Mouse (Mus musculus) liver, embryonic 14.5 days (tissue): ENCODE data around the gene Tpd52l2. TPM values are rescaled to one million over a fixed set of nuclear protein-coding genes. Genes with fewer than 3 reads are reported as not detected.
A peak's percentile ranks its signal among the peaks of the same experiment; 100 is the strongest.

ENCODE experiments used
- ATAC-seq: fragments of 200-750 bp; cut with Nextera tagmentation; 2 replicates; pipeline ENCODE4 v1.8.0; 2017; ENCODE audit warnings: moderate number of reproducible peaks, mild to moderate bottlenecking, moderate library complexity; ENCODE audit not compliant: insufficient read depth
- DNase-seq, 3 experiments: peaks; one replicate each; pipeline ENCODE4 v3.0.0-alpha.2; 2012 to 2013; ENCODE audit warnings: low read depth in 3 of 3, low spot score in 3 of 3
- H3K27ac ChIP-seq: fragments of 300-500 bp; sonication (generic); 2 replicates; pipeline ENCODE4 v1.5.1; 2014; ENCODE audit warnings: moderate library complexity, mild to moderate bottlenecking, control low read depth, inconsistent platforms
- H3K27me3 ChIP-seq: fragments of 300-500 bp; sonication (generic); 2 replicates; pipeline ENCODE4 v1.6.1; 2014; ENCODE audit warnings: mild to moderate bottlenecking, low read length, moderate library complexity; ENCODE audit not compliant: control insufficient read depth, insufficient read depth
- H3K36me3 ChIP-seq: fragments of 300-500 bp; sonication (generic); replicated peaks from 2 replicates; pipeline ENCODE4 v1.6.1; 2014; ENCODE audit warnings: low read depth; ENCODE audit not compliant: control insufficient read depth, insufficient read depth
- H3K4me1 ChIP-seq, 2 experiments: fragments of 200-500 bp in 1 of 2; fragments of 300-500 bp in 1 of 2; sonication (generic) in 1 of 2; replicated peaks; 2 replicates each; pipeline ENCODE4 v1.6.1; 2012 to 2014; ENCODE audit warnings: antibody characterized with exemption in 1 of 2, inconsistent platforms in 1 of 2, low read length in 1 of 2; ENCODE audit not compliant: control insufficient read depth in 2 of 2, insufficient read depth in 2 of 2
- H3K4me2 ChIP-seq: fragments of 300-500 bp; sonication (generic); 2 replicates; pipeline ENCODE4 v1.6.1; 2014; ENCODE audit warnings: low read depth, mild to moderate bottlenecking, control low read depth, moderate library complexity
- H3K4me3 ChIP-seq, 2 experiments: fragments of 200-500 bp in 1 of 2; fragments of 300-500 bp in 1 of 2; sonication (generic) in 1 of 2; 2 replicates each; pipeline ENCODE4 v1.5.1; 2012 to 2014; ENCODE audit warnings: low read depth in 2 of 2, low read length in 2 of 2, mild to moderate bottlenecking in 2 of 2, control low read depth in 1 of 2, inconsistent platforms in 1 of 2, moderate library complexity in 1 of 2; ENCODE audit not compliant: insufficient read depth in 1 of 2
- H3K9ac ChIP-seq: fragments of 300-500 bp; sonication (generic); replicated peaks from 2 replicates; pipeline ENCODE4 v1.6.1; 2014; ENCODE audit warnings: mild to moderate bottlenecking, control low read depth, moderate library complexity
- H3K9me3 ChIP-seq: fragments of 300-500 bp; sonication (generic); 2 replicates; pipeline ENCODE4 v1.6.1; 2016; ENCODE audit warnings: low read length, mixed read lengths; ENCODE audit not compliant: control insufficient read depth
- CTCF ChIP-seq: IDR thresholded peaks from 2 replicates; pipeline ENCODE4 v1.5.1; 2016; ENCODE audit warnings: antibody characterized with exemption, low read depth, control low read depth
- EP300 ChIP-seq: IDR thresholded peaks from 2 replicates; pipeline ENCODE4 v1.6.1; 2016; ENCODE audit warnings: antibody characterized with exemption, low read depth
- WGBS: fragments of 180-500 bp; shearing (Covaris S2); extraction: QIAGEN DNeasy Blood & Tissue Kit; methylation state at CpG from one replicate; pipeline ENCODE4 v1.1.7; 2014; ENCODE audit not compliant: insufficient replicate concordance; 5-methylcytosine and 5-hydroxymethylcytosine counted together
- polyA plus RNA-seq, 2 experiments: library from polyadenylated mRNA; depleted of rRNA in 1 of 2; stranded (reverse) in 1 of 2; unstranded in 1 of 2; fragments of >200 nt; fragmentation: Nextera tagmentation in 1 of 2; extraction: Ambion mirVana in 1 of 2; gene quantifications; 2 replicates each; pipeline versions ENCODE4 v1.2.1 to v1.2.3; 2012 to 2014

The Tpd52l2 gene
- polyA plus RNA-seq, 2 experiments, result 36.1 to 78.3 TPM

DNA sequence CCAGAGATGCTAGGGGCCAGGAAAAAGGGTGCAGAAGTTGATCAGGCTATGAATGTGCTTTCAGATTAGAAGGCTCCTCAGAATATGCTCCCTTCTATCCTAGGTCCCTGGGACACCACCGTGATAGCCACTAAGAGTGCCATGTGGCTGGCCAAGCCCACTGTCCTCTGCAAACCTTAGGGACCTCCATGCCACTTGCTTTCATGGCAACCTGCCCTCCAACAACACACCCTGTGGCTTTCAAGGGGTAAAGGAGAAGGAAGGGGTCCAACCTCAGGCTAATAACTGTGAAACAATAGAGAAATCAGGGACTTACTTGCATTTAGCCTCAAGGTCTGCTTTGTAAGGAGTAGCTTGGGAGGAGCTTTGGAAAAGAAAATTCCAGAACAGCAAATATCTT is 34.3 kb upstream of the Tpd52l2 start:
- Histone ChIP-seq H3K4me2 (peak overlapping the region; percentile 9; the same call in 1 of the 2 replicates), H3K36me3 (no peaks in the 10 kb centered on the region), H3K4me1 (peaks cover 34 to 36% of the 10 kb centered on the region in 2 experiments), H3K4me3 (no peak overlapping the region), H3K9me3 (no peaks in the 10 kb centered on the region), H3K27ac (no peak overlapping the region), H3K27me3 (peaks cover 6% of the 10 kb centered on the region; the same call in 1 of the 2 replicates), H3K9ac (peak overlapping the region; percentile 31; the same call in 1 of the 2 replicates)
- no peak for TF ChIP-seq EP300
- TF ChIP-seq CTCF, result no peak
- DNase-seq (no peak), ATAC-seq (no peak)
- WGBS, result 69% methylated on average over 1 of the region's 1 CpGs

DNA sequence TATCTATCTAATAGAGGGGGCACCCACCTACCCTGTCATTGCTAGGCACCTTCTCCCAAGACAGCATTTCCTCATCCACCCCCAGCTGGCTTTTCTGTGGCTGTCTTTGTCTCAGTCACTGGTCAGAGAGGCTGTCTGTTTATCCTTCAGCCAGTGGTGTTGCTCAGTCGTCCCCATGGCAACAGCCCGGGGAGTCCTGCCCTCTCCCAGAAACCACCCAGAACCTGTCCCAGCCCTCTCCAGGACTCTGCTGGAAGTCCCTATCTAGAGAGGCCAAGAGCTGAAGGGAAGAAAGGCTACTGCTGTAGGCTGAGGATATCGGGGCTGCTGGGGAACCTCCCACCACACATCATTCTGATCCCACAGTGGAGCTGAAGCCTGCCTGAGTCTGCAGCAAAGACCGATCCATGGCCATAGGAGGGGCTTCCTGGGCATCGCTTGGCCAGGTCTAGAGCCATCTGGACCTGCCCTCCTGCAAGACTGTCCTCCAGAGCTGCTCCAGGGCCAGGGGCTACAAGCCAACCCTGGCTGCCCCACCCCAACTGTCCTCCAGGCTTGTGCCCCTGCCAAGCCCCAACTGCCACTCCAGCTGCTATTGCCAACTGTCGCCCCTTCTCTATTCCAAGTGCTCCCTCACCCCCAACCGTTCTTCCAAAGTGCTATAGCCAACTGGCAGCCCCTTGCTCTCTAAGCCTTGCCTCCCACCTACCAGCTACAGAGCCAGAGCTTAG is 33.8 kb upstream of the Tpd52l2 start:
- Histone ChIP-seq H3K9me3 (no peaks in the 10 kb centered on the region), H3K4me2 (peak overlapping the region; percentile 9; the same call in 1 of the 2 replicates), H3K36me3 (no peaks in the 10 kb centered on the region), H3K9ac (peak overlapping the region; percentile 31; the same call in 1 of the 2 replicates), H3K4me3 (no peak overlapping the region), H3K4me1 (peaks cover 29 to 32% of the 10 kb centered on the region in 2 experiments), H3K27ac (no peak overlapping the region), H3K27me3 (peaks cover 2% of the 10 kb centered on the region; the same call in 1 of the 2 replicates)
- peak; percentile 25; the same call in 1 of the 2 replicates for TF ChIP-seq EP300
- TF ChIP-seq CTCF, result no peak
- DNase-seq (peak; percentile 63 to 73 (median 64)), ATAC-seq (peak; percentile 12)
- 27% methylated on average over 7 of the region's 7 CpGs for WGBS

DNA sequence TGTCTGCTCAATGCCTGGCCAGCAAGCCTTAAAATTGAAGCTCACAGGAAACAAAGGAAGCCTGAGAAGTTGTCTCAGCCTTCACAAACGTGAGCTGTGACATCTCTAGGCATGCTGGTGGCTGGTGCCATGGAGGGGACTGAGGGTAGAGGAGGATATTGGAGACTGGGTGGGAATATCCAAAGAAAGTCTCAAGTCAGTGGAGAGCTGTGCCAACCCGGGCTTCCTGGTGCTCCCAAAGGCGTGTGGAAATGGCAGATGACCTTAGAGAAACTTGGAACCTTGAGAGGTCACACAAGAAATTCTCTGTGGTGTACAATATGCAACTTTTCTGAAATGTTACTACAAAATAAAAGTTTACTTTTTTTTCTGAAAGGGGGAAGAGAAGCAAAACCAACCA is 31.5 kb upstream of the Tpd52l2 start:
- DNase-seq, result no peak
- Histone ChIP-seq H3K27me3 (no peaks in the 10 kb centered on the region), H3K4me1 (peaks cover 26 to 31% of the 10 kb centered on the region in 2 experiments), H3K4me2 (no peak overlapping the region), H3K4me3 (no peak overlapping the region), H3K9ac (no peak overlapping the region), H3K36me3 (no peaks in the 10 kb centered on the region), H3K27ac (no peak overlapping the region), H3K9me3 (no peaks in the 10 kb centered on the region)
- TF ChIP-seq EP300, result no peak
- no peak for TF ChIP-seq CTCF
- WGBS, result 55% methylated on average over 3 of the region's 3 CpGs
- ATAC-seq, result no peak

GRCm38 (mm10) chr2:181470285-181470684 is 26.7 kb upstream of the Tpd52l2 start:
- H3K4me2 ChIP-seq, result no peak overlapping the region
- peaks cover 0 to 15% of the 10 kb centered on the region in 2 experiments; a peak in 3 of 4 replicates for H3K4me1 ChIP-seq
- no peaks in the 10 kb centered on the region for H3K36me3 ChIP-seq
- no peak overlapping the region for H3K9ac ChIP-seq
- H3K4me3 ChIP-seq, result no peak overlapping the region
- ATAC-seq (no peak), DNase-seq (no peak)
- no peak for TF ChIP-seq EP300
- H3K27ac ChIP-seq, result no peak overlapping the region
- 16% methylated on average over 2 of the region's 2 CpGs for WGBS
- H3K9me3 ChIP-seq, result no peaks in the 10 kb centered on the region
- H3K27me3 ChIP-seq, result no peaks in the 10 kb centered on the region

GRCm38 (mm10) chr2:181471246-181471645 is 25.7 kb upstream of the Tpd52l2 start:
- H3K36me3 ChIP-seq, result no peaks in the 10 kb centered on the region
- no peaks in the 10 kb centered on the region for H3K9me3 ChIP-seq
- no peak overlapping the region for H3K27ac ChIP-seq
- DNase-seq (no peak), ATAC-seq (no peak)
- H3K4me1 ChIP-seq, result peaks cover 0 to 15% of the 10 kb centered on the region in 2 experiments; a peak in 3 of 4 replicates
- WGBS, result 18% methylated on average over 5 of the region's 5 CpGs
- H3K4me3 ChIP-seq, result no peak overlapping the region
- H3K4me2 ChIP-seq, result no peak overlapping the region
- H3K27me3 ChIP-seq, result no peaks in the 10 kb centered on the region
- TF ChIP-seq EP300 (no peak), CTCF (no peak)
- H3K9ac ChIP-seq, result no peak overlapping the region
